Mouse (Mus musculus) liver, postnatal 0 days (tissue): ENCODE measurements around the gene Txnrd2. TPM values are rescaled to one million over a fixed set of nuclear protein-coding genes. Genes with fewer than 3 reads are reported as not detected.

Source experiments
- ATAC-seq: fragments of 200-750 bp; cut with Nextera tagmentation; 2 replicates; pipeline ENCODE4 v1.8.0; 2017; ENCODE audit warnings: mild to moderate bottlenecking, moderate library complexity
- DNase-seq: peaks from one replicate; pipeline ENCODE4 v3.0.0-alpha.2; 2016
- H3K27ac ChIP-seq: fragments of 300-500 bp; sonication (generic); 2 replicates; pipeline ENCODE4 v1.5.1; 2014; ENCODE audit warnings: antibody characterized with exemption, moderate library complexity, mild to moderate bottlenecking, low read depth
- H3K27me3 ChIP-seq: fragments of 300-500 bp; sonication (generic); 2 replicates; pipeline ENCODE4 v1.6.1; 2014; ENCODE audit warnings: low read length, control low read depth, mixed read lengths; ENCODE audit not compliant: insufficient read depth
- H3K36me3 ChIP-seq: fragments of 300-500 bp; sonication (generic); replicated peaks from 2 replicates; pipeline ENCODE4 v1.6.1; 2014; ENCODE audit warnings: mild to moderate bottlenecking, control low read depth, low read length, moderate library complexity, mixed read lengths; ENCODE audit not compliant: insufficient read depth
- H3K4me1 ChIP-seq: fragments of 300-500 bp; sonication (generic); 2 replicates; pipeline ENCODE4 v1.6.1; 2014; ENCODE audit warnings: antibody characterized with exemption, mild to moderate bottlenecking, control low read depth; ENCODE audit not compliant: insufficient read depth
- H3K4me2 ChIP-seq: fragments of 300-500 bp; sonication (generic); 2 replicates; pipeline ENCODE4 v1.6.1; 2014; ENCODE audit warnings: low read depth, mild to moderate bottlenecking, low read length, moderate library complexity, mixed read lengths
- H3K4me3 ChIP-seq: fragments of 300-500 bp; sonication (generic); 2 replicates; pipeline ENCODE4 v1.5.1; 2014; ENCODE audit warnings: low read depth, low read length
- H3K9ac ChIP-seq: fragments of 300-500 bp; sonication (generic); replicated peaks from 2 replicates; pipeline ENCODE4 v1.6.1; 2014; ENCODE audit warnings: mild to moderate bottlenecking, moderate library complexity
- H3K9me3 ChIP-seq: fragments of 300-500 bp; sonication (generic); 2 replicates; pipeline ENCODE4 v1.6.1; 2016; ENCODE audit warnings: mild to moderate bottlenecking, control low read depth, low read length, mixed read lengths
- CTCF ChIP-seq: sonication (generic); IDR thresholded peaks from 2 replicates; pipeline ENCODE4 v1.5.1; 2016; ENCODE audit warnings: antibody characterized with exemption, low read depth
- EP300 ChIP-seq: IDR thresholded peaks from 2 replicates; pipeline ENCODE4 v1.6.1; 2016; ENCODE audit warnings: antibody characterized with exemption, low read depth, mild to moderate bottlenecking
- WGBS: fragments of 180-500 bp; shearing (Covaris S2); extraction: QIAGEN DNeasy Blood & Tissue Kit; methylation state at CpG from one replicate; pipeline ENCODE4 v1.1.7; 2014; ENCODE audit not compliant: insufficient replicate concordance; 5-methylcytosine and 5-hydroxymethylcytosine counted together
- polyA plus RNA-seq: library from polyadenylated mRNA; unstranded; fragments of >200 nt; fragmentation: Nextera tagmentation; extraction: Ambion mirVana; gene quantifications from 2 replicates; pipeline ENCODE4 v1.2.1, GENCODE M21; 2015

Txnrd2 gene
- polyA plus RNA-seq, 1 experiment from 2014 or later: 53.3 TPM

GRCm38 (mm10) chr16:18449005-18449404, 22.8 kb downstream of the Txnrd2 start:
- Histone ChIP-seq H3K4me1 (no peaks in the 10 kb centered on the region), H3K9me3 (no peaks in the 10 kb centered on the region), H3K36me3 (peaks cover 52% of the 10 kb centered on the region), H3K27ac (no peak overlapping the region), H3K4me3 (no peak overlapping the region), H3K9ac (no peak overlapping the region), H3K27me3 (no peaks in the 10 kb centered on the region), H3K4me2 (no peak overlapping the region)
- TF ChIP-seq CTCF: no peak
- TF ChIP-seq EP300: no peak
- WGBS: 88% methylated on average over 3 of the region's 4 CpGs
- no peak for ATAC-seq
- no peak for DNase-seq

DNA sequence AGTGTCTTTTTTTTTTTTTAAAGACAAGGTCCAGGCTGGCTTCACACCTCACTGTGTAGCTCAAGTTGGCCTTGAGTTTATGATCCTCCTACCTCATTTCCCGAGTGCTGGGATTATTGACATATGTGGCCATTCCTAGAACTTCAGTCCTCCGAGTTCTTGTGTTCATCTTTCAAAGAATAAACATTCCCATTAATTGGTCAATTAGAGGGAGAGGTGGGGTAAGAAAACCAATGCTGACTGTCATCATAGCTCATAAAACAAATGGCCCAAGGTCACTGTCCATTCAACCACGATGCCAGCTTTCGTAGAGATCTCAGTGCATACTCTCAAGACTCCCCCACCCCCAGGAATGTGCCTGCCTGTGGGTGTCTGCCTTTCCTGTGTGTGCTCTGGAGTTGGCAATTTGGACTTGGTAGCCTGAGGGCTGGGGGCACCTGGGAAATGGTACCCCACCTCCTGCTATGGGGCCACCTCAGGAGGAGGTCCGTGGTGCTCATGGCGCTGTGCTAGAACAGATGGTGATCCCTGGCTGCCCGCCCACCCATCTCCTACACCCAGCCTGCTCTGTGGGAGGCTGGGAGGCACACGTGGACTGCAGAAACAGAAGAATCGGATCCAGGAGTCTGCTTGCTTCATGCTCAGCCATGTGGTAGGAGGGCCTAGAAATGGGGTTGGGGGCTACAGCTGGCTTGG, 25.4 kb downstream of the Txnrd2 start:
- TF ChIP-seq EP300 (no peak), CTCF (no peak)

GRCm38 (mm10) chr16:18452361-18452862, 26.2 kb downstream of the Txnrd2 start:
- ATAC-seq (no peak), DNase-seq (no peak)
- H3K9me3 ChIP-seq: no peaks in the 10 kb centered on the region
- H3K4me1 ChIP-seq: no peaks in the 10 kb centered on the region
- TF ChIP-seq CTCF: no peak
- TF ChIP-seq EP300: no peak
- no peak overlapping the region for H3K4me3 ChIP-seq
- H3K9ac ChIP-seq: no peak overlapping the region
- WGBS: 85% methylated on average over 8 of the region's 8 CpGs
- no peaks in the 10 kb centered on the region for H3K27me3 ChIP-seq
- H3K27ac ChIP-seq: no peak overlapping the region
- H3K4me2 ChIP-seq: no peak overlapping the region
- peaks cover 55% of the 10 kb centered on the region for H3K36me3 ChIP-seq

More for the DNA sequence above, 25.4 kb downstream of the Txnrd2 start:
- Histone ChIP-seq H3K27me3 (no peaks in the 10 kb centered on the region), H3K4me1 (no peaks in the 10 kb centered on the region), H3K27ac (no peak overlapping the region), H3K9ac (no peak overlapping the region), H3K9me3 (no peaks in the 10 kb centered on the region), H3K4me3 (no peak overlapping the region), H3K4me2 (no peak overlapping the region), H3K36me3 (peaks cover 50% of the 10 kb centered on the region)
- ATAC-seq (no peak), DNase-seq (no peak)
- 85% methylated on average over 9 of the region's 9 CpGs for WGBS

DNA sequence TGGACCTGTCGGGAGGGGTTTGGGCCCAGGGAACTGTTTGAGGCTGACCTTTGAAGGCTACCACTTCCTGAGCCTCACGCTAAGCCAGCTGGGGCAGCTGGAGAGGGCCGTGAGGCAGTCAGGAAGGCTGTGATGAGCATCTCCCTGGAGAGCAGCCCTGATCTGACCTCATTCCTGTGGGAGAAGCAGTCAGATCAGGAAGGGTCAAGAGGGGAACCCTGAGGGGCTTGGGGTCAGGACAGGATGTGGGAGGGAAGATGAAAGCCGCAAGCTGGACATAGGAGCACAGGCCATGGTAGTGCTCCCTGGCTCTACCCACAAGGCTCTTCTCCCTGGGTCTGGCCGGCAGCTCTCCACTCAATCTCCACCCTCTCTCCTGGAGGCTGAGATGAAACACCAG, 27.7 kb downstream of the Txnrd2 start:
- 78% methylated on average over 5 of the region's 5 CpGs for WGBS

GRCm38 (mm10) chr16:18455407-18455806, 29.2 kb downstream of the Txnrd2 start:
- H3K36me3 ChIP-seq: peaks cover 51% of the 10 kb centered on the region
- ATAC-seq (no peak), DNase-seq (no peak)
- H3K9ac ChIP-seq: no peak overlapping the region
- 74% methylated on average over 6 of the region's 6 CpGs for WGBS
- H3K27me3 ChIP-seq: no peaks in the 10 kb centered on the region
- H3K4me3 ChIP-seq: no peak overlapping the region
- no peak overlapping the region for H3K4me2 ChIP-seq
- no peak for TF ChIP-seq EP300
- TF ChIP-seq CTCF: no peak
- no peaks in the 10 kb centered on the region for H3K9me3 ChIP-seq
- H3K27ac ChIP-seq: no peak overlapping the region
- peaks cover 7% of the 10 kb centered on the region; the same call in 1 of the 2 replicates for H3K4me1 ChIP-seq

More for the DNA sequence above, 27.7 kb downstream of the Txnrd2 start:
- Histone ChIP-seq H3K36me3 (peaks cover 56% of the 10 kb centered on the region), H3K9me3 (no peaks in the 10 kb centered on the region), H3K27ac (no peak overlapping the region), H3K4me3 (no peak overlapping the region), H3K9ac (no peak overlapping the region), H3K27me3 (no peaks in the 10 kb centered on the region), H3K4me2 (no peak overlapping the region), H3K4me1 (0 out of 2 replicates have a peak, but pooled peaks cover 2% of the 10 kb centered on the region)
- no peak for ATAC-seq
- DNase-seq: no peak
- TF ChIP-seq CTCF: no peak
- TF ChIP-seq EP300: no peak

- TF ChIP-seq EP300: no peak
- TF ChIP-seq CTCF: no peak
- no peak overlapping the region for H3K27ac ChIP-seq
- H3K9me3 ChIP-seq: no peaks in the 10 kb centered on the region
- no peaks in the 10 kb centered on the region for H3K27me3 ChIP-seq
- no peak overlapping the region for H3K4me2 ChIP-seq
- peaks cover 7% of the 10 kb centered on the region; the same call in 1 of the 2 replicates for H3K4me1 ChIP-seq
- ATAC-seq (no peak), DNase-seq (no peak)
- peaks cover 66% of the 10 kb centered on the region for H3K36me3 ChIP-seq
- no peak overlapping the region for H3K9ac ChIP-seq
- no peak overlapping the region for H3K4me3 ChIP-seq
Observed at GRCm38 (mm10) chr16:18458661-18459060, 32.5 kb downstream of the Txnrd2 start.
